Mouse (Mus musculus) embryonic facial prominence, embryonic 15.5 days (tissue): ENCODE data around the gene Ap1s1. TPM values are rescaled to one million over a fixed set of nuclear protein-coding genes. Genes with fewer than 3 reads are reported as not detected.

Source experiments
- microRNA counts: library from miRNA; unstranded; fragments of <30 nt; microRNA quantifications from one replicate; lab custom pipeline; 2016
- microRNA-seq: library from miRNA; unstranded; fragments of <30 nt; microRNA quantifications from one replicate; pipeline ENCODE4, GENCODE M21; 2016; ENCODE audit warnings: borderline number of aligned reads
- polyA plus RNA-seq: library from polyadenylated mRNA; unstranded; fragments of >200 nt; fragmentation: Nextera tagmentation; extraction: Ambion mirVana; gene quantifications from 2 replicates; pipeline ENCODE4 v1.2.1, GENCODE M21; 2015

The Ap1s1 gene
- polyA plus RNA-seq, 1 experiment from 2014 or later = 165 TPM

MicroRNAs within 50 kb of the gene (microRNA counts, 519-probe panel; counts per million panel counts)
- not detected for microRNA mmu-miR-702 (lab: Ali Mortazavi, UCI)

Small RNA genes lying within 50 kb of the gene (microRNA-seq; reads per million reads assigned to microRNA genes)
- 16.6 reads per million, percentile 34 among the genes with 10 or more reads in this experiment for gene Mir702

Other genes starting within 250 kb of the Ap1s1 start
- gene Col26a1, start 162.9 kb downstream of the Ap1s1 start, polyA plus RNA-seq = 247 and 258 TPM in 2 replicates
- 76.5 and 104 TPM in 2 replicates for gene Ift22, start 138.0 kb downstream of the Ap1s1 start, polyA plus RNA-seq
- 246 and 256 TPM in 2 replicates for gene Fis1, start 92.9 kb downstream of the Ap1s1 start, polyA plus RNA-seq
- 0.11 and 0.14 TPM in 2 replicates for gene Cldn15, start 79.5 kb downstream of the Ap1s1 start, polyA plus RNA-seq
- 55.5 and 60.6 TPM in 2 replicates for gene Plod3, start 59.1 kb downstream of the Ap1s1 start, polyA plus RNA-seq
- gene Znhit1, start 58.1 kb downstream of the Ap1s1 start, polyA plus RNA-seq = 111 and 120 TPM in 2 replicates
- gene Vgf, start 19.7 kb downstream of the Ap1s1 start, polyA plus RNA-seq = 0.08 and 0.11 TPM in 2 replicates
- 0.38 and 0.51 TPM in 2 replicates for gene Serpine1, start 26.1 kb upstream of the Ap1s1 start, polyA plus RNA-seq
- 7.8 and 8.5 TPM in 2 replicates for gene Trim56, start 70.1 kb upstream of the Ap1s1 start, polyA plus RNA-seq
- gene Muc3, start 103.2 kb upstream of the Ap1s1 start, polyA plus RNA-seq = 0.09 TPM in 1 of 2 replicates, not detected in the other
- gene Muc3a, start 166.3 kb upstream of the Ap1s1 start, polyA plus RNA-seq = 0.17 and 0.28 TPM in 2 replicates
- 19.0 and 24.0 TPM in 2 replicates for gene Ache, start 241.4 kb upstream of the Ap1s1 start, polyA plus RNA-seq
- gene Ufsp1, start 248.5 kb upstream of the Ap1s1 start, polyA plus RNA-seq = 10.9 and 11.0 TPM in 2 replicates